In genomic region chr5:109559191-109559590, GRCm38 (mm10) we compare ENCODE assay signal across 8 mouse cellular contexts. TPM values are rescaled to one million over a fixed set of nuclear protein-coding genes. Genes with fewer than 3 reads are reported as not detected.
DNase-seq lines count a peak whose midpoint lies in the region; ATAC-seq lines count a peak whose summit lies in the region.

No protein-coding gene starts in this region.

- DNase-seq in adrenal gland, adult 8-10 months = peak; percentile 6
- DNase-seq in adrenal gland, adult 18-20 months (ENCODE audit: low spot score in 2 of 2) = no peak
- DNase-seq in neural tube, embryonic 11.5 days (ENCODE audit: low spot score) = no peak
- no peak for DNase-seq in neural tube, embryonic 10.5 days (ENCODE audit: extremely low spot score, low spot score)
- DNase-seq in midbrain, embryonic 14.5 days = no peak
- no peak for DNase-seq in ovary, postnatal 14 days (ENCODE audit: low spot score)

- peaks cover 2% of the 10 kb centered on the region for H3K36me3 ChIP-seq in neural tube, embryonic 11.5 days (ENCODE audit: control insufficient read depth, insufficient read depth, low read length)
- peaks cover 22% of the 10 kb centered on the region for H3K36me3 ChIP-seq in hindbrain, embryonic 13.5 days
- H3K36me3 ChIP-seq in midbrain, embryonic 14.5 days (ENCODE audit: control insufficient read depth, insufficient read depth, low read length) = 0 out of 2 replicates have a peak, but pooled peaks cover 3% of the 10 kb centered on the region

- no peak for ATAC-seq in neural tube, embryonic 11.5 days (ENCODE audit: insufficient read depth, low FRiP score, low TSS enrichment)
- no peak for ATAC-seq in hindbrain, embryonic 13.5 days (ENCODE audit: low FRiP score)
- ATAC-seq in midbrain, embryonic 14.5 days (ENCODE audit: low FRiP score, low TSS enrichment) = no peak
- no peak for ATAC-seq in frontal cortex, adult (ENCODE audit: low TSS enrichment)

- WGBS in neural tube, embryonic 11.5 days = 25% methylated on average over 6 of the region's 6 CpGs
- 28% methylated on average over 6 of the region's 6 CpGs for WGBS in hindbrain, embryonic 13.5 days
- 27% methylated on average over 6 of the region's 6 CpGs for WGBS in midbrain, embryonic 14.5 days

- H3K4me1 ChIP-seq in neural tube, embryonic 11.5 days (ENCODE audit: control insufficient read depth, insufficient read depth, low read length) = no peaks in the 10 kb centered on the region
- H3K4me1 ChIP-seq in hindbrain, embryonic 13.5 days (replicated peaks) = no peaks in the 10 kb centered on the region
- H3K4me1 ChIP-seq in midbrain, embryonic 14.5 days (ENCODE audit: control insufficient read depth, insufficient read depth, low read length) = no peaks in the 10 kb centered on the region

- peak overlapping the region; percentile 54 for H3K4me3 ChIP-seq in neural tube, embryonic 11.5 days (ENCODE audit: low read depth, low read length)
- peak overlapping the region; percentile 59 for H3K4me3 ChIP-seq in hindbrain, embryonic 13.5 days
- peak overlapping the region; percentile 56 for H3K4me3 ChIP-seq in midbrain, embryonic 14.5 days (replicated peaks; ENCODE audit: low read depth, low read length)

- peaks cover 12% of the 10 kb centered on the region for H3K9me3 ChIP-seq in neural tube, embryonic 11.5 days (ENCODE audit: control insufficient read depth, low read length)
- peaks cover 30% of the 10 kb centered on the region for H3K9me3 ChIP-seq in hindbrain, embryonic 13.5 days
- peaks cover 24% of the 10 kb centered on the region for H3K9me3 ChIP-seq in midbrain, embryonic 14.5 days (ENCODE audit: control insufficient read depth, low read length)

- no peak overlapping the region for H3K9ac ChIP-seq in neural tube, embryonic 11.5 days (ENCODE audit: low read length)
- peak overlapping the region; percentile 68; the same call in 1 of the 2 replicates for H3K9ac ChIP-seq in hindbrain, embryonic 13.5 days
- no peak overlapping the region; the same call in 1 of the 2 replicates for H3K9ac ChIP-seq in midbrain, embryonic 14.5 days (replicated peaks; ENCODE audit: low read length)

- peak overlapping the region; percentile 39 for H3K4me2 ChIP-seq in neural tube, embryonic 11.5 days (ENCODE audit: low read depth)
- peak overlapping the region; percentile 56 for H3K4me2 ChIP-seq in hindbrain, embryonic 13.5 days
- peak overlapping the region; percentile 48 for H3K4me2 ChIP-seq in midbrain, embryonic 14.5 days (ENCODE audit: low read length)

- H3K27ac ChIP-seq in neural tube, embryonic 11.5 days (ENCODE audit: low read depth, low read length) = peak overlapping the region; percentile 81
- peak overlapping the region; percentile 98 for H3K27ac ChIP-seq in hindbrain, embryonic 13.5 days
- H3K27ac ChIP-seq in midbrain, embryonic 14.5 days (replicated peaks; ENCODE audit: low read depth, low read length) = peak overlapping the region; percentile 96

- no peaks in the 10 kb centered on the region for H3K27me3 ChIP-seq in neural tube, embryonic 11.5 days (ENCODE audit: control insufficient read depth, insufficient read depth, low read length)
- H3K27me3 ChIP-seq in hindbrain, embryonic 13.5 days = no peaks in the 10 kb centered on the region
- H3K27me3 ChIP-seq in midbrain, embryonic 14.5 days (ENCODE audit: control insufficient read depth, insufficient read depth, low read length) = no peaks in the 10 kb centered on the region

RNA-seq across cellular contexts. Expression of gene Crlf2, which starts 0.4 kb away (rescaled TPM):
- total RNA-seq in adrenal gland, adult 8-10 months (2022) = 10 to 100 TPM; 47.3 to 60.5 (median 55.6) TPM
- 10 to 100 TPM; 36.6 to 38.6 TPM for total RNA-seq in adrenal gland, adult 18-20 months (2021)
- 4.2 and 5.8 TPM in 2 replicates for polyA plus RNA-seq in neural tube, embryonic 11.5 days (2014; fragmentation: Nextera tagmentation; extraction: Ambion mirVana)
- 14.4 and 16.7 TPM in 2 replicates for polyA plus RNA-seq in hindbrain, embryonic 13.5 days (2015; fragmentation: Nextera tagmentation; extraction: Ambion mirVana)
- 9.3 and 18.1 TPM in 2 replicates for polyA plus RNA-seq in midbrain, embryonic 14.5 days (2014; fragmentation: Nextera tagmentation; extraction: Ambion mirVana)
